Mouse (Mus musculus) monocyte, adult 5-6 weeks (primary cell): ENCODE measurements at regions not wholly inside any gene's neighbourhood (a gene's known extent, or its start where the extent isn't known, plus 50 kb on each side); places are given as distances from the start of the nearest gene placed in this dataset.

Experiments used
- ATAC-seq: fragments of 153-309, 156-312 bp; replicated peaks from 2 replicates; pipeline ENCODE4 v1.8.0; 2017; ENCODE audit warnings: mild to moderate bottlenecking; ENCODE audit not compliant: low TSS enrichment, insufficient number of reproducible peaks, severe bottlenecking, poor library complexity, low FRiP score

DNA sequence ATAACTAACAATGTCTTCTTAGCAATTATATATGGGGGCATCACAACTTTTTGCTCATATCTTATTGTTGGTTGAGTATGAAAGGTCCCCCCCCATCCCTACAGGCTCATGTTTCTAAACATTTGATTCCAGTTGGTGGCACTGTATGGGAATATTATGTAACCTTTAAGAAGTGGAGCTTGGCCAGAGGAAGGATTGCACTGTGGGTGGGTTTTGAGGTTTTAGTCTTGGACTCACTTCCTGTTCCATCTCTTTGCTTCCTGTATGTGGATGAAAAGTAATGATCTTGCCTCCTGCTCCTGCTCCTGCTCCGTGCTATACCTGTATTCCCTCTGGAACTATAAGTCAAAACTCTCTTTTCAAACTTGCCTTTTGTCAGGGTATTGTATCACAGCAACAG, 778.2 kb upstream of the Lrrc6 start:
- no peak for ATAC-seq

DNA sequence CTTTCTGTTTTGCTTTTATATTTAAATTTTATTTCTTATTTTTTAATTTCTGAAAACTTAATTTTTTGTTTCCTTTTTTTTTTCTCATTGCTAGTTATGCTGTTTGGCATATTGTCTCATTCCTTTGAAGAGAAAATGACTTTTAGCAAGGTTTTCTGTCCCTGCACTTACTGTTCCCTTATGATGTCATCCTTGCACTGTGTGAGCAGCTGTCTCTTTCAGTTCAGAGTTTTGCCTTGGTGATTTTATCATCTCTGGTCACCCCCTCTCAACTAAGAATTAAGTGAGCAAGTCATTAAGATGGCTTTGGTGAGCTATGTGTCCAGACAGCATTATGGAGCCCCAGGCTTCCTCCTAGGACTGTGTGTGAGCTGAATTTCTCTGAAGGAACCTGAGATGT, 774.3 kb upstream of the Lrrc6 start:
- ATAC-seq = no peak

DNA sequence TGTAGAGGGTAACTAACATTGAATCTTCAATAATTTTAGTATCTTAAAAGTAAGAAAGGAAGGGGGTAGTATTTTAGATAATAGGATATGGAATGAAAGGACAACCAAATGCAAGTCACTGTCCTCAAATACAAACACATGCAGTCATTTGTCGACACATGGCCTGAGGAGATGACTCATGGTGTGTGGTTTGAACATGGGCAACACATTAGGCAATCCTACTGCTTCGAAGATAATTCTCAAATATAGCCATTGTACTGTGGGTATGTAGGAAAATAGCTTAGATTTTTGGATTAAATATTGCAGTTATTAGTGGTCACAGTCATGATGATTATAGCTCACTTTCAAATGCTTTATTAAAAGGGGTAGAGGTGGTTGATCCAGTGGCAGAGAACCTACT, 771.7 kb upstream of the Lrrc6 start:
- ATAC-seq = peak; percentile 66; the same call in 1 of the 2 replicates

DNA sequence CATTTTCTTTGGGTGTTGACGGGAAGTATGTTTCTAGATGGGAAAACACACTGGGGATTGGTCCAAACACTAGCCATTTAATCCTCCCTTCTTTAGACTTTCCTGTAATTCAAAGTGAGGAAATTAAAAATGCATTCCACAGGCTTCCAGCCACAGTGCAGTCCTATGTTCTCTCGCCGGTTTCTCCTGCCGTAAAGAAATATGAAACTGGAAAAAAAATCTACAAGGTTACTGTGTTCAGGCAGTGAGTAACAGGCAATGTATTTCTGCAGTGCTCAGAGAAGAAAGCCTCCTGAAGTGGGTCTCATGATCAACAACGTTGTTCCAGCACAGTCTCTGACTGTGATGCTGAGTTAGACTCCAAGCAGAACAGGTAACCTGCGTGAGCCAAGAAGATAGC, 763.0 kb upstream of the Lrrc6 start:
- ATAC-seq = no peak

DNA sequence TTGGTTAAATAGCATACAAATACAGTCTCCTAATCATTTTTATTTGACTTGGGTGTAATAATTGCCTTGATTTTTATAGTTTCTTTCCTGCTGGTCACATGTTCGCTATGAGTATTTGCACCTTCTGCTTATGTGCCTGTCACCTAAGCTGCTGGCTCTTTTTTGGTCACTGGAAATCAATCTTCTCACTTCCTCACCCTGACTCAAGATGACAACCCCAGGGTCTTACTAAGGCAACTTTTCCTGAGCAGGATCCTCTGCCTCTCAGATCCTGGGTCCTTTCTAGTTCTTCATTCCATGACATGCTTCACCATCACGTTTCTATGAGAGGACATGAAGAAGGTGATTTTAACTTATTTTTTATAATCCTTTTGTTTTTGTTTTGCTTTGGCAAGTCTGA, 762.6 kb upstream of the Lrrc6 start:
- no peak for ATAC-seq

DNA sequence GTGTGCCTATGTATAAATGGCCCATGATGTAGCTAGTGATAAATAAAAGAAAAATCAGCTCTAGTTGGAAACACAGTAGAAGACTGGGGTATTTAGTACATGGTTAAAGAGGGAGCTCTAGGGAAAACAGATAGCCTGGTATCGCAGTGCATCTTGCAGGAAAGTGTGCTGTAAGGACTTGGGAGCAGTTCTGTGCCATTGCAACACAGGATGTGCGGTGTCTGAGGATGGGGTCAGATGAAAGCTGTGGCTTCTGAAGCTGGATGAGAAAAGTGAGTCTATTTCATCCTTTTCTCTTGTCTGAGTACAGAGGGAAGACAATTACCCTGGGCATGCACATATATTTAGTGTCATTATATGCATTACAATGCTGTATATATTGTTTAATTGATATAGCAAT, 761.6 kb upstream of the Lrrc6 start:
- ATAC-seq = no peak

DNA sequence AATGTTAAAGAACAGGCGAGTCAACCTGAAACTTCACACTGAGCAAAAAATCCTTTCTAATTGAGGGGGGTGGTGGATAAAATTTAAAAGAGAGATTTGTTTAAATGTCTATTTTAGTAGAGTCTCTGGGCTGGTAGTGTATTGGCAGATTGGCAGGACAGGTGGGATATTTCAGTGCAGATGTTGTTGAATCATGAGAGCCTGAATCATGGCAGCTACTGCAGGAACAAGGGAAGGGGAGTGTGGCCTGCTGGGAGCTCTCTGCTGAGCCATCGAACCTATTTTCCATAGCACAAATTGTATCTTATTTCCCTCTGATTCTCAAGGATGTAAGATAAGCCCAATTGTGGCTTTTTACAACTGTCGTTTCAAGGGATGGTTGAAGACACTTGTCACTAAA, 760.0 kb upstream of the Lrrc6 start:
- no peak for ATAC-seq

DNA sequence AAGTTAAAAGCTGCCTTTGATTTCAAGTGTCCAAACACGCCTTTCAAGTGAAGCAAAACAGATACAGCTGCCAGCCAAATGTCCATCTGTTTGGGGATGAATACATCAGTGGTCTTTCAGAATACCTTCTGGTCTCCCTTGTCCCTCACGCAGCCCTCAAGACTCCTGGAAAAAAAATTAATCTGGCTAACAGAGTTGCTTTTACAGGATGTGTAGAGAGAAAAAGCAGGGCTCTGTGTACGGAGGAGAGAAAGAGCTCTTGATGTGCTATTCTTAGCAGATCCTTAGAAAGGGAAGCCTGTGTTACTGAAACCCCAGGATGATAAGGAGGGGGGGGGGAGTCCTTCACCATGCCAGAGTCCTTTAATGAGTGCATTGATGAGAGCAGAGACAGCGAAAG, 748.4 kb upstream of the Lrrc6 start:
- ATAC-seq = no peak

DNA sequence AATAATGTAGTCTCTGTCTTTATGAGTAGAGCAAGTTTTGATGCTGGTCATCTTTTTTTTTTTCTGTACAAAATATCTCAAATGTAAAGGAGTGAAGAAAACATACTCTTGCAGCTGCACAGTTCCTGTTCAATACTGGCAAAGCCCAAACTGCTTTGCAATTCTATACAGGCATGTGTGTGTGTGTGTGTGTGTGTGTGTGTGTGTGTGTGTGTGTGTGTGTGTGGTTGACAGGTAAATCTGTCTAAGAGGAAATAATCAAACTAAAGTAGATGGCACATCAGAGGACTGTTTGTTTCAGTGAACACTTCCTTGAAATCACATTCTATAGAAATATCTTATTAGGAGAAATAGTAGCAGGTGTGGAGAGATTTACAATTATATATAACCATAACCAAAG, 747.8 kb upstream of the Lrrc6 start:
- no peak for ATAC-seq

DNA sequence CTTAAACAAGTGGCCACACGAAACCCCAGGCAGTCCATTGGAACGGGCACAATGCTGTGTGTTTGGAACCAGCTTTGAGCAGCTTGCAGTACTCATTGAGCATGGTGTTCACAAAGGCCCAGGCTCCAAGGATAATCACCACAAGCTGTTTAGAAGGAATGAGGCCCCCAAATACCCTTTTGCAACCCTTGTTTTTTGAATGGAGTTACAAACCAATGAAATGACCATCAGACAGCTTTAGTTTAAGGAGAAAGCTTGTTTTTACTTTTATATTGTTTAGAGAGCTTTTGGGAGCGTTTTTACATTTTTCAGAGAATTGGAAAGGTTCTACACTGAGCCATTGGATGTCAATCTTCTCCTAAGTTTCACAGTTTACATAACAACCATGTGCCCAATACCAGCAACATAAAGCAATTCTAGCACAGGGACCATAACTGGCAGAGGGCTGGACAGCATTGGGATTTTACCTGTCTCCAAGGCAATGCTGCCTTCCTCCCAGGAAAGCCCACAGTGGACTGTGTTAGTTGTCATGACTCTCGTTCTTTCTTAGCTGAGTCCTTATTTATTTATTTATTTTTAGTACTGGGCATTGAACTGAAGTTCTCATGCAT, 745.1 kb upstream of the Lrrc6 start:
- ATAC-seq = no peak

DNA sequence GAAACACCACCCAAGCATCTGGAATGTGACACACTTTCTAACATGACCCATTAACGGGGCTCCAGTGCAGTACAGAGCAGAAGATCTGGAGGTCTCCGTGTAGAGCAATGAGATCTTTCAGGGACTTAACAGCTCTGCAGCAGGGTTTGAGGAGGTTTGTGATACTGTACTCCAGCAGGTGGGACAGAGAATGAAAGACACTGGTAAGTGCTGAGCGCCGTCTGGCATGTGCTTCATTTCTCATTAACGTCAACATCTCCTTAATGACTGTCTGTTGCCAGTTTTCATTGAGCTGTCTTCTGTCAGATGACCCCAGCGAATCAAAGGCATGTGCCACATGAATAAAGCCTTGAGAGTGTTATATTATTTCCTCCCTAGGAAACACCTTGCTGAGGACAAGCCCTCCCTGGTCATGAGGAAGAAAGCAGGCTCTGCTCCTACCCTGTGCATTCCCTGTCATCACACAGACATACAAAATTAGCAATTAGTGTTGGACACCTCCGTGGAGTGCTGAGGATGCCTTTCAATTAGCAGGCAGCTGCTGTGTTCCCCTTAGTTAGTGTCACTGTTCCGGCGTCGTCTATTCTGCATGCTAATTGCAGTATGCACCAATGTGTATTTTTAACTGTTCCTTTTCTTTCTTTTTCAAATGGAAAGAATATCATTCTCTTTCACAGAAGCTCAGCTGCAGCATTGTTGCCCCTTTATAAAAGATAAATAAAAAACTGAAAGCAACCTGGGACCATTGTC, 744.4 kb upstream of the Lrrc6 start:
- ATAC-seq = no peak

DNA sequence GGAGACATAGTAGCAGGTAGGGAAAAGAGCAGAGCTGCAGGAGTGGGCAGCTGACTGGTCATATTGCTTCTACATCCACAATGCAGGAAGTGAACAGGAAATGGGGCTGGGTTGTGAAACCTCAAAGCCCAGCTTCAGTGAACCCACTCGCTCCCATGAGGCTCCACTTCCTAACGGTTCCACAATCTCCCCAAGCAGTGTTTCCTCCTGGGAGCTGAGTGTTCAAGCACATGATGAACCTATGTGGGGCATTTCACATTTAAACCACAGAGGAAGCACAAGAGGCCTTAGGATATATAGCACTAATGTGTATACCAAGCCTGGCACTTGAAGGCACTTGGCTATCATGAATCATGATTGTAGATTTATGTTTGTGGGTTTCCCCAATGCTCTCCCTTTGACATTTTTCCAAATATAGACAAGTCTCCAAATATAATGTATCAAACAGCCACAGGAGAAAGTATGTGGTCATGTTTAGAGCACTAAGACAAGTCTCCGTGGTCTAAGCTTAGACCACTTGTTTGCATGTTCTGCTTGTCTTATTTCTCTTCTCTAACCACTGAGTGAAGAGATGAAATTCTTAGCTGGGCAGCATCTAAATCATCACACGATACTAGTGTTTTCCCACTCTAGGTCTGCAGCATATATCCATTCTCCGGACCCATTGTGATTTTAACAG, 734.5 kb upstream of the Lrrc6 start:
- ATAC-seq = peak; percentile 56; the same call in 1 of the 2 replicates

DNA sequence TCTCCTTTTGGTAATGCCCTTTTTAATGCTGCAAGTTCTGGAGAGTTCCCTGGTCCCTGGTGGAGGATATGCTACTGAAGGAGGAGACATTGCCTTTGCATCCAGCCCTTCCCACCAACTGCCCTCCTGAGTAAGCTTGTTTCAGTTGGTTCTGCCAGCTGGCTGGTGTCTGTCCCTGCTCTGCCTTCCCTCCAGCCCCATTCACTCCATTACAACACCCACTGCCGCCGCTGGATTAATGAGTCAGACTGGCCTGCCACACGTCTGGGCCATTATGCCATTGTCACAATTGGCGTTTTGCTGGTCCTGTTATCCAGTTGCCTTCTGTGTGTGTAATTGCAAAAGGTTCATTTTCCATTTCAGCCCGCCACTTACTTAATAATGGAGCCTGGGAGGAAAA, 728.6 kb upstream of the Lrrc6 start:
- ATAC-seq = no peak

DNA sequence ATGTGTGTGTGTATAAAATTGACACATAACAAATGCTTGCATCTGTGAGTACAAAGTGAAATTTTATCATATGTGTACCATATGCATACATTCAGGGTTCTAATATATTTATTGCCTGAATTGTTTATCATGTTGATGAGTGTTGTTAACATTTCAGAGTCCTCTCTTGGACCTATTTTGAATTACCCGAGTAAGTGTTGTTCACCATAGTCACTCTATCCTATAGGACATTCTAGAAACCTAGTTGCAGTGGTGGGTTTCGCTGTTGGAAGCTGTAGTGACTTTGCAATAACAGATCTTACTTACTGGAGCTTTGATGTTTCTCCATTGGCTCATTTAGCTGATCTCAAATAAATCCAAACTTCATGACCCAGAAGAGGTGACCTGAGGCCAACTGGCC, 727.9 kb upstream of the Lrrc6 start:
- ATAC-seq = no peak

DNA sequence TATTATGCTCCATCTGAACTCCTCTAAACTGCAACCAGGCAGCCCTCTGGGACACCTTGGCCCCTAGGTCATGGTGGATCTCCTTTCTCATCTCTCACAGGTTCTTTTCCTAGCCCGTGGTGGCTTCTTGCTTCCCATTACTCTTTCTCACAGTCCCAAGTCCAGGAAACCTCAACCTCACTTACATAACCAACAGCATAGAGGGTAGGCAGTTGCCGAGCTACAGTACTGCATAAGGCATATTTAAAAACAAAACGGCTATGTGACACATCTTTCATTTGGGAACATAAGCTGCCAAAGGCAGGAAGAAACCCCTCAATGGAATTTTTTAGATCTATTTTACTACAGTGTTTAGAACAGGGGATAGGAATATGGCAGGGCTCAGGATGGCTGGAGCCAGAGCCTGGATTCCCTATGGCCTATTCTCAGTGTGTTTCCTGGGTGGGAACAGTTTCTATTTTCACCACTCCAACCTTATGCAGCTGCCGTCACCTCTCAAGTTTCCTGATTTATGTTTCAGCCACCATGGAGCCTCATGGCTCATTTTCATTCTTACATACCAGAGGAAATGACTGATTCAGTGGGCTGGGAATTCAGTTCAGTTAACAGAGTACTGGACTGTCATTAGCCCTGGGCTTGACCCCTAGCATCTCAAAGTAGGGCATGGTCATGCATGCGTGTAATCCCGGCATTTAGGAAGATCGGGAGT, 726.9 kb upstream of the Lrrc6 start:
- no peak for ATAC-seq

DNA sequence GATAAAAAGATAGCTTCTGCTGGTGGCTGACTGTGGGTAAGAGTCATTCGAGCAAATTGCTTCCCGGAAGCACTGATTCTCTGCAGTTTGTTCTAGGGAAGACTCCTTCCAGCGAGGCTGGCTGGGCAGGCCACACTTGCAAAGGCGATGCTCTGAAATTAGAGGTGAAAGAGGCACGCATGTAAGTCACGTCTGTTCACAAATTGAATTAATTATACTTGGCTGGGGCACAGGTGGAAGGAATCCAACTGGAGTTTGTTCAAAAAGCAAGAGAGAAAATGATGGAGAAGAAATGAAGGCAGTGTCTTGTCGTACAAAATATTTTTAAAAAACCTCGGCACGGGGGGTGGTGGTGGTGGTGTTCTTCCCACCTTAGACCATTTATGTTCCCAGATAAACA, 726.2 kb upstream of the Lrrc6 start:
- no peak for ATAC-seq
